Mouse (Mus musculus) lung, adult 18-20 months (tissue): ENCODE data around the gene Hist1h2ao.
"Not testable (repeated sequence)": the region's sequence is repeated elsewhere in the genome, so short reads cannot be mapped to it uniquely, and the experiment has no call there.

Source experiments
- DNase-seq, 2 experiments: peaks; one replicate each; pipeline ENCODE4 v3.0.0; 2022; ENCODE audit warnings: mixed read lengths in 2 of 2

Hist1h2ao gene

GRCm38 (mm10) chr13:21811539-21811938 is 1.3 kb downstream of the Hist1h2ao start, which contains the start of gene Hist1h4m:
Gene Hist1h4m (plus strand): TSS chr13:21811746.
- DNase-seq = peak; percentile 26 to 51

- DNase-seq = not testable (repeated sequence)
Measured at GRCm38 (mm10) chr13:21812092-21812491, 1.8 kb downstream of the Hist1h2ao start.

- DNase-seq = not testable (repeated sequence)
Measured at GRCm38 (mm10) chr13:21820082-21820890, 10.0 kb downstream of the Hist1h2ao start.

DNA sequence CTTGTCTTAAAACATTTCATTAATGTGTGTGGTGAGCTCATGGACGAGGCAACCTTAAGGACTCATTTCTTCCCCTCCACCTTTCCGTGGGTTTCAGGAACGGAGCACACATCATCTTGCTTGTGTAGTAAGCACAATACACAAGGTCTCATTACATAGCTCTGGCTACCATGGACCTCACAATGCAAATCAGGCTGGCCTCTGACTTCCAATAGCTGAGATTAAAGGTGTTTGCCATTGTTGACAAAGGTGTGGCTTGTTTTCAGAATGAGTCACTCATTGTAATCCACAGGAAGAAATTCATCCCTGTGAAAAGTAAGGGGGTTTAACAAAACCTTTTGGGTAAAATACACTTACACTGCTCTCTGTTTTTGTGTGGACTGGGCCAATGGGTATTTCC is 18.2 kb downstream of the Hist1h2ao start:
- DNase-seq = no peak

- DNase-seq = no peak
Measured at GRCm38 (mm10) chr13:21830344-21830743, 20.1 kb downstream of the Hist1h2ao start.

- DNase-seq = peak in 1 of 2 experiments; percentile 23
Measured at GRCm38 (mm10) chr13:21831418-21832394, 21.4 kb downstream of the Hist1h2ao start, which contains the start of gene Hist1h4n. Gene Hist1h4n (minus strand): TSS chr13:21832196.

DNA sequence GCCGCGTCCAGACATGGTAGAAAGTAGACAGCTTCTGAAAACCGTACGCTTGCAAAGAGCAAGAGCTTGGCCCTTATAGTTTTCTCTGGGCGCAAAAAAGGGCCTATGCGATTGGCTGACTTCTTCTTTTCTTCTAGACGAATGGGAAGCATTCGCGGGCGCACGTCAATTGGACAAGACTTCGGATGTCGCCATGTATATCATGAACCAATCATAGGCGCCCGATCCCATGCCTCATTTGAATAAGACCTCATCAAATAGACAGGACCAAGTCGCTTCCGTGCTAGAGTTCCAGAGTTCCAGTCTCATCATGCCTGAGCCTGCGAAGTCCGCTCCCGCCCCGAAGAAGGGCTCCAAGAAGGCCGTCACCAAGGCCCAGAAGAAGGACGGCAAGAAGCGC is 23.2 kb downstream of the Hist1h2ao start, which contains the start of the genes Hist1h2ap and Hist1h2br:
TSS of gene Hist1h2ap (minus strand) at position 47 of the 400 bp plus-strand sequence.
TSS of gene Hist1h2br (plus strand) at position 283 of the 400 bp plus-strand sequence.
- DNase-seq = not testable (repeated sequence)

- DNase-seq = not testable (repeated sequence)
Measured at GRCm38 (mm10) chr13:21840508-21840907, 30.2 kb downstream of the Hist1h2ao start.

GRCm38 (mm10) chr13:21846356-21846755 is 36.1 kb downstream of the Hist1h2ao start:
- not testable (repeated sequence) for DNase-seq

GRCm38 (mm10) chr13:21847883-21848282 is 37.6 kb downstream of the Hist1h2ao start:
- no peak for DNase-seq

DNA sequence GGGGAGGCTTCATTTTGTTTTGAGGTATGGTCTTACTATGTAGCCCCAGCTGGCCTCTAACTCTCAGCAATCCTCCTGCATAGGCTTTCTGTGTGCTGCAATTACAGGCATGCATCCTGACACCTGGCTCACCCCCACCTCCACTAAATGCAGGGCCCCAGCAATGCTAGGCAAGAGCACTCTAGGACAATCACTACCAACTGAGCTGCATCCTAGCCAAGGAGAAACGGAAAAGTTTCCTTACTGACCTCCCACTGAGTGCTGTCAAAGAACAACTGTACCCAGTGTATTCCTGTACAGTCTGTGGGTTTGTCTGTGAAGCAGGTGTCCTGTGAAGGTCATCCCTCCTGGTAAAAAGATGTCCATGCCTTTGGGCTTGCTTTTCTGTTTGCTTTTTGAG is 40.4 kb downstream of the Hist1h2ao start:
- not testable (repeated sequence) for DNase-seq

DNA sequence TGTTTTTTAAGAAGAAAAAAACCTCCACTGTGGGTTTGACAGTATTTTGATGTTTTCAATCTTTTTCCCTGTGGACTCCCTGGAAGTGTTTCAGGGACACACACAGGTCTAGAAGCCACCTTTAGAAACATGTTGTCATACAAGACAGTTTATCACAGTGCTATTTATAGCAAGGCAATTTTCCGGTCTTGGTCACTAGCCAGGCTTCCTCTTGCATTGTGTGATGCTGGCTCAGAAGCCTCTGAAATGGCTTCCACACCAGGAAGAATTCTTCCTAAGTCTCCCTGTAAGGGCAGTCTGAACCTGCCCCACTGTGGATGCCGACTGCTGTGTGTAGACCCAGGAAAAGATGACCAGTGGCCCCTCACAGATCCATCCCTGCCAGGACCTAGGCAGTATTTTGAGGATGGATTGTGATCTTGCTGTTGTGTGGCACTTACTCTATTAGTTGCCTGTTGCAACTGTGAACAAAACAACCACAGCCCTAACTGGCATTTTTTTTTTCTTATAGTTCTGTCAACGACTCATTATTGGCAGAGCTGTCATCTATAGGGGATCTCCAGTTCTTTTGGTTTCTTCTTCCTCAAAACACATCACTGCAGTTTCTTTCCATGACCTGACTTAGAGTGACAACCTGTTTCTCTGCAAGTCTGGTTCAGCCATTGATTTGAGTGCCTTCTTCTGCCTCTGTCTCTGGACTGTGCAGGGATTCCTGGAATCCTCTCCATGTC is 42.1 kb downstream of the Hist1h2ao start:
- DNase-seq = no peak

DNA sequence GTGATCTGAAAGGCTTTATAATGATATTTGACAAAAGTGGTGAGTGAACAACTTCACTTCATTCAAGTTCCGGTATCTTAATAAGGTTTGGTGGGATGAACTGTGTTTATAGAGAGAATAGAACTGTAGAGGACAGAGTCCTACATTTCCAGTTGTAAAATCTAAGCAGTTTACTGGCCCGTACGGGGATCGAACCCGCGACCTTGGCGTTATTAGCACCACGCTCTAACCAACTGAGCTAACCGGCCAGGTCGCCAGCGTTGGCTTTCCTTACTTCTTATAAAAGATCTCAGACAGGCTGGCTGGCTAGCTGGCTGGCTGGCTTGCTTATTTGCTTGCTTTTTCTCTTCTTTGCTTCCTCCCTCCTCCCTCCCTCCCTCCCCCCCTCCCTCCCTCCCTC is 44.9 kb downstream of the Hist1h2ao start:
- peak; percentile 61 to 62 for DNase-seq

DNA sequence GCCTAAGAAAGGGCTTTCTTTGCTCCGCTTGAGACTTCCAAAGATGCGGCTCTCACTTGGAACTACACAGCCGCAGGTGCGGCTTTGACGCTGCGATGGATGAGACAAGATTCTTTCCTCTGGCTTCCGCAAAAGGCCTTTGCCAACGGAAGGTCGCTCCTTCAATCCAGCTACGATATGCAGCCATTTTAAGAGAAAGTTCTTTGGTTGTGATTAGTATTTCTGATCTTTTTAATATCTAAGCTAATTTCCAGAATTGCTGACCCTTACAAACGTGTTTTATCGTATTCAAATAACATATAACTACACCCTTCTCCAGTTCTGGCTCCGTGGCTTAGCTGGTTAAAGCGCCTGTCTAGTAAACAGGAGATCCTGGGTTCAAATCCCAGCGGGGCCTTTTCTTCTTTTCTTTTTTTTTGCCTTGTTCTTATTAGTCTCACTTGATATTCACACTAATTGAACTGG is 45.5 kb downstream of the Hist1h2ao start:
- peak in 1 of 2 experiments; percentile 4 for DNase-seq
